Mouse (Mus musculus) liver, postnatal 0 days (tissue): ENCODE results near the gene Fxr2.

Experiments
- CTCF ChIP-seq: sonication (generic); IDR thresholded peaks from 2 replicates; pipeline ENCODE4 v1.5.1; 2016; ENCODE audit warnings: antibody characterized with exemption, low read depth
- EP300 ChIP-seq: IDR thresholded peaks from 2 replicates; pipeline ENCODE4 v1.6.1; 2016; ENCODE audit warnings: antibody characterized with exemption, low read depth, mild to moderate bottlenecking

DNA sequence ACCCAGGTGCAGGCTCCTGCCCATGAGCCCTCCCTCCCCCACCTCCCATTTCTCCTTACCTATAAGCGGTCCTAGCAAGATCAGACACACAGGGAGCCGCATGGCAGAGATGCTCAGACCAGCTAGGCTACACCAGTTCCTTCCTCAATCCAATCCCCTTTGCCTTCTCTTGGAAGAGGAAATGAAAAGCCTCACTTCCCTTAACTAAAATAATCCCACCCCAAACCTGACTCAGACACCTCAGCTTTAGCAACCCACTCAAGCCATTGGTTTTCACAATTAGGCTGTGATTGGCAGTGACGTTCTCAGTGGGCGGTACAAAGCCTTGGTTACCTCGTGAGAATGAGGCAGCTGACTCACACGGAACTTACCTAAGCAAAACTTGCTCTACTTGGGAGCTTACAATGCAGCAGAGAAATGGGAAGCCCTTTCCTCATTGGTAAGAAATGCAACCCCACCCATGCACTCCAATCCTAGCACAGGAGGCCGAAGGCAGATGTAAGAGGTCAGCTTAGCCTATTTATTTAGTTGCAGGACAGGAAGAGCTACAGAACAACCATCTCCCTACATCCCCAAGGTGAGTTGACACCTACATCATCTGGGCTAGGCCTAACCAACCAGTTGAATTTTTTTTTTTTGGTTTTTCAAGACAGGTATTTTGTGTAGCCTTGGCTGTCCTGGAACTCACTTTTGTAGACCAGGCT lies 33.3 kb downstream of the Fxr2 start, which contains the start of gene Cd68:
- TF ChIP-seq CTCF (no peak), EP300 (peak; percentile 55)
